Mouse (Mus musculus): Measurements from ENCODE around the gene Actb.

Gene Actb

GRCm38 (mm10) chr5:142906532-142907047 lies at the start of gene Actb:
Gene Actb (minus strand): TSS chr5:142906754.
- DNase-seq, result peak; percentile 98

GRCm38 (mm10) chr5:142953641-142954040 lies 47.1 kb upstream of the Actb start:
- no peak for DNase-seq

- DNase-seq, result peak; percentile 81 to 86
Observed at GRCm38 (mm10) chr5:142950405-142950804, 43.9 kb upstream of the Actb start.

- DNase-seq, result no peak
Observed at GRCm38 (mm10) chr5:142949580-142949979, 43.0 kb upstream of the Actb start.

GRCm38 (mm10) chr5:142947460-142947859 lies 40.9 kb upstream of the Actb start:
- no peak for DNase-seq

DNA sequence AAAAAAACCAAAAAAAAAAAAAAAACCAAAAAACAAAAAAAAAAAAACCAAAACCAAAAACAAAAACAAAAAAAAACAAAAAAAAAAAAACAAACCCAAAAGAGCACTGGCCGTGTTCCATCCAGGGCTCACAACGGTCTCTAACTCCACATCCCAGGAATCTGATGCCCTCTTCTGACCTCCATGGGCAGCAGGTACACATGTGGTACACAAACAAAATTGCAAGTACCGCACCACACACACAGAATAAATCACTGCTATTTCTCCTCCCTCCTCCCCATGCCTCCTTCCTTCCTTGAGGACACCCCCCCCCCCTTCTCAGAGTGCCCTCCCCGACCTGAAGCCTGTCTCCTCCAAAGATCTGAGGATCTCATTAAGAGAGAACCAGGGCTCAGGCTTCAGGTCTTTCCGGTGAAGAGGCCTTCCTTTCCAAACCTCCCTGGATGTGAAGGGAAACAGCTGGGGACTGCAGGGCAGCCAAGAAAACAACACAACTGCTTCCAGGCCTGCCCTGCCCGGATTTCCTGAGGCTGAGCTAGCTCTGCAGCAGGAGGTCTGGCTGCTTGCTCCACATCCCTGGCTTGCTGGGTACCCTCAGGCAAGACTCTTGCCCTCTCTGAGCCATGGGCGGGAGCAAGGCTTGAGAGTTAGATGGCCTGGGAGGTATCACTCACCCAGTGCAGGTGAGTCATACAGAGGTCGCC lies 38.6 kb upstream of the Actb start:
- no peak for DNase-seq

DNA sequence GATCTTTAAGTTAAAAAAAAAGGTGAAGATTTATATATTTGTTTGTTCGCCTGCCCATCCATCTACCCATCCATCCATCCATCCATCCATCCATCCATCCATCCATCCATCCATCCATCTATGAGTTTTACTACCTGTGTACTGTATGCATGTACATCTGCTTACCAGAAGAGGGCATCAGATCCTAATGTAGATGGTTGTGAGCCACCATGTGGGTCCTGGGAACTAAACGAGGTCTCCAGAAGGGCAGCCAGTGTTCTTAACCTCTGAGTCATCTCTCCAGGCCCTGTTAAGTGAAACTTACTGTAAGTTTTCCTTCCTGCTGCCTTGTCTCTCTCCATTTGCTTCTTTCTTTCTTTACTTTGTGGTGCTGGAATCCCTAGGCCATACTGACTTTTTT lies 33.8 kb upstream of the Actb start:
- DNase-seq, result no peak

DNA sequence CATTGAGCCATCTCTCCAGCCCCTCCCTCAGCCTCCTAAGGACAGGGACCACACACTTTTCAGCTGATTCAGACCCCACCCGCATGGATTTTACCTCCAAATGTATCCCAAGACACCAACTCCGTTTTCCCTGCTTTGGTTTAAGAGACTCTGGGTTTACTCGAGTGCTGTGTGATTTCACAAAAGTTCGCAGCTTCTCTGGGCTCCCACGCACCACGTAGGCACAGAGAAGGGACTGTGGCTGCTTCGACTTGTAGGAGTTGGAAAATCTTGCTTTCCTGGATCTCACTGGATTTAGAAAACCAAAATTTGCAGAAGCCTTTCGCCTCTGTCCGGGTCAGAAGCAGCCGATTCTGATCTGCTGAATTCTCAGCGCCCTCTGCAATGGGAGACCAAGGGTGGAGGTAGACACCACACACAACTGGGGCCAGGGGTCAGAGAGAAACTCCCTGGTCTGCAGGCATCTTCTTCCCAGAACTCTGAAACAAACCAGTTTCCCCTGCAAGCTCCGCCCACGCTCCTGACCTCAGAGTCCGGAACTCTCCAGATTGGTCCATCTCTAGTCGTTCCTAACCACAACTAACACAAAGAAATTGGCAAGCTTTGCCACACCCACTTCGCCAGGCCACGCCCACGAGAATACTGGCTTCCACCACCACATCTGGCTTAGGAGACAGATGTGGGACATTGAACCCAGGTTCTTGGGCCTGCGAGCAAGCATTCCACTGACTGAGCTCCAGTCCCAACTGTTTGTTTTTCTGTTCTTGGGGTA lies 31.6 kb upstream of the Actb start:
- DNase-seq, result no peak

DNA sequence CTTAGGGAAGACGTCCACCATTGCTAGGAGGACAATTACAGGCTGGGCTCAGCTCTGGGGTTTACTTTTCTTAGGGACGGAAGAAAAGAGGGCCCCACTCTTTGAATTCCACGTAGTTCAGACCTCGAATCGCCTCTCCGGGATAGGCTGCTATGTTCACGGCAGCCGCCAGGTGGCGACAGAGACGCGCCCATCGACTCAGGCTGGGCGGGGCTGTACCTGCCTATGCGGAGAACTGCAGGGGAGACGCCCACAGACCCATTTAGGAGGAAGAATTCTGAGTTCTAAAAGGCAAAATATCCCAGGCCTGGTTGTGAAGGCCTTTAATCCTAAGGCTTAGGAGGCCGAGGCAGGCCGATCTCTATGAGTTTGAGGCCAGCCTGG lies 29.8 kb upstream of the Actb start:
- peak; percentile 89 to 90 for DNase-seq

- peak; percentile 77 to 80 for DNase-seq
Observed at GRCm38 (mm10) chr5:142935642-142936335, 29.2 kb upstream of the Actb start.

DNA sequence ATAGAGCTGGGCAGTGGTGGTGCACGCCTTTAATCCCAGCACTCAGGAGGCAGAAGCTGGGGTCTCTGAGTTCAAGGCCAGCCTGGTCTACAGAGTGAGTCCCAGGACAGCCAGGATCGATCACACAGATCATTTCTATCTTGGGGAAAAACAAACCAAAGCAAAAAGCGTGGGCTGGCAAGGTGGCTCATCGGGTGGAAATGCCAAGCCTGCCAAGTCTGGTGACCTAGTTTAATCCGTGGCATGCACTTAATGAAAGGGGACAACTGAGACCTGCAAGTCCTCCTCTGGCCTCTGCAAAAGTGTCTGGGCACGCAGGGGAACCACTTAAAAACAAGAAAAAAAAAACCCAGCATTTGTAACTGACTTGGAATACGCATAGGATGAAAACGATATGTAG lies 26.2 kb upstream of the Actb start:
- DNase-seq, result peak in 1 of 2 experiments; percentile 40

GRCm38 (mm10) chr5:142932084-142932685 lies 25.6 kb upstream of the Actb start:
- peak; percentile 84 to 86 for DNase-seq

DNA sequence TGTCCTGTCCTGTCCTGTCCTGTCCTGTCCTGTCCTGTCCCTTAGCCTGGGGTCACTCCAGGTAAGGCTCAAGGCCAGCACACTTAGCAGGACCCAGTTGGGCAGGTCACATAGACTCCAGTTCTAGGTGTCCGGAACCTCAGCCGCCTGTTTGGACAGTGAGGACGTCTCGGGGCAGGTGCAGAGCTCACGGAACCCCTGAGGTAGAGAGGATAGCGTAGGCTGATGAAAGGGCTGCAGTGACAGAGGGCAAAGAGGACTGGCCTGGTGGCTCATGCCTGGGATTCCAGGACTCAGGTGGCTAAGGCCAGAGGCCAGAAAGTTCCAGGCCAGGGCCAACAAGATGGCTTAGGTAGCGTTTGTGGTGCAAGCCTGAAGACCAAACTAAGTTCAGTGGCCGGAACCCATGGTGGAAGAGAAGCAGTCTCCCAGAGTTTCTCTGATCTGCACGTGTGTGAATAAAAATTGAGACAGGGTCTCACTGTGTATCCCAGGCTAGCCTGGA lies 24.7 kb upstream of the Actb start:
- no peak for DNase-seq

DNA sequence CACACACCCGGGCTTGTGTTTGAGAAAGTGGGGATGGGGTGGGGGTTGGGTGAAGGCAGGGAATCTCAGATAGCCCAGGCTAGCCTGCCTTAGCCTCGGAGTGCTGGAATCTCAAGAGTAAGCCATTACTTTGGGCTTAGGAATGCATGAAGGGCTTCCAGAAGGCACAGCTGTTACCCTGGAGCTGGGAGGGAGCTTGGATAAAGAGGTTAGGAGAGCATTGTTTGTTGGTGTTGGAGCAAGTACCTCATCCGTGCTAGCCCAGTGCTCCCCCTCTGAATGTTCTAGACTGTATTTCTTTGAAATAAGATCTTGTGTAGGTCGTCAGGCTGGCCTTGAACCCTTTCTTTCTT lies 22.8 kb upstream of the Actb start:
- DNase-seq, result no peak

DNA sequence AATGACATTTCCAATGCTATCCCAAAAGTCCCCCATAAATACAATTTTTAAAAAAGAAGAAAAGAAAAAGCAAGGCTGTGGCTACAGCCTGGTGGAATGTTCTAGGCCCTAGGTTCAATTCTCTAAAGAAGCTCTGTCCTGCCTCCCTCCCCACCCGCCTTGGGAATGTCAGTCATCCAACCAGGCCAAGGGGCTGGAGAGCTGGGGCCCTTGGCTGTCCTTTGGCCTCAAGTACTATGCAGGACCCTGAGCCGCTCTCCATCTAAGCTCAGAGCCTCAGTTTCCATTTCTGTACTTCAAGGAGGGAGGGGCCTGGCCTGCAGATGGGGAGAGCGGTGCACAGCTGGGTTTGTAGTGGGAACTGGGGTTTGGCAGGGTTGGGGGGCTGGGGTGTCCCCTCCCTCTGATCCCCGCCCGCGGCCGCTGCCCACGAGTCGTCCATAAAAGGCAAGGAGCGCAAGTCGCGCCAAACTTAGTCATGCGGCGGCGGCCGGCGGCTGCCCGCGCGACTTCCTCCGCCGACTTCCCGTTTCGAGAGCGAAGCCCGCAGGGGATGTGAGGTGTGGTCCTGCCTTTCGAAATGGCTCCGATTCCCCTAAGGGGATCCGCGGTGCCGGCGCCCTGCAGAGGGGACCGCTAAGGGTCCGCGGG lies 22.3 kb upstream of the Actb start:
- peak in 1 of 2 experiments; percentile 22 for DNase-seq

DNA sequence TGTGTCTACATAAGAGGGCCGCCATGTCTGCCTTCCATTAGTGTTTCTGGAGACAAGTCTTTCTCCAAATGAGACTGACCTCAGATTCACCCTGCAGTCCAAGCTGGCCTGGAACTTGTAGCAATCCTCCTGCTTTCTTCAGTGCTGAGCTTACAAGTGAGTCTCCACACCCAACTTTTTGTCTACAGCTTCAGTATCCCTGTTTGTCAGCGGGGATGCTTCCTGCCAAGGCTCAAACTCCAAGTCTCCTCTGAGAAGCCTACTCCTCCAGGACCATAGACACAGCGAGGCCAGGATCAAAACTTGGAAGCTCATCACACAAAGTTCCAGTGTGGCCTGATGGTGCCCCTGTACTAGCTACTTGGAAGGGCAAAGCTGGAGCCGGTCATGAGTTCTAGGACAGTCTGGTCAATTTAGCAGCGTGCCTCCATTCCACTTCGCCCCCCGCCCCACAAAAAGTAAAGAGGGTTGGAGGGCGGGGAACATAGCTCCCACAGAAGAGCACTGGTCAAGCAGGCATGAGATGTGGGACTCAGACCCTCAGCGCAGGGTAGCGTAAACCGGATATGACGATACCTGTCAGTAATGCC lies 20.9 kb upstream of the Actb start:
- no peak for DNase-seq

GRCm38 (mm10) chr5:142926940-142927228 lies 20.3 kb upstream of the Actb start:
- DNase-seq, result no peak

GRCm38 (mm10) chr5:142926204-142926939 lies 19.8 kb upstream of the Actb start:
- DNase-seq, result no peak

GRCm38 (mm10) chr5:142924336-142924959 lies 17.9 kb upstream of the Actb start:
- no peak for DNase-seq

- no peak for DNase-seq
Observed at GRCm38 (mm10) chr5:142923781-142924180, 17.2 kb upstream of the Actb start.

DNA sequence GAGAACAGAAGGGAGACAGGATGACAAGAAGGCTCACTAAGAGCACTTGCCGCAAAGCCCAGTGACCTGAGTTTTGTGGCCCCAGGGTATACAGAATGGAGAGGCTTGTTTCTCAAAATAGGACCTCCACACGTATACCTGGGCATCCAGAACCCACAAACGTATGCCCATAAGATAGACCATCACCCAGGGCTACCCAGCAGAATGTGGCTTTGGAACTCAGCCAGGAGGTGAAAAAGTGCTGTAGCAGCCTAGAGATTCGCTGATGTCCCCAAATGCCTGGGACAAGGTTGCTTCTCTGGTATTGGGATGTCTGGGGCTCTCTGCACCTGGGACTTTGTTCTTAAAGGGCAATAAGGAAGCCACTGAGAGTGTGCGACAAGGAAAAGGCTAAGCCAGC lies 15.7 kb upstream of the Actb start:
- no peak for DNase-seq
